Mouse (Mus musculus) forebrain, embryonic 16.5 days (tissue): ENCODE measurements around the gene Rapgef2. TPM values are rescaled to one million over a fixed set of nuclear protein-coding genes. Genes with fewer than 3 reads are reported as not detected.

Source experiments
- ATAC-seq: fragments of 200-750 bp; cut with Nextera tagmentation; 2 replicates; pipeline ENCODE4 v1.8.0; 2017; ENCODE audit warnings: mild to moderate bottlenecking, moderate library complexity
- H3K27ac ChIP-seq: fragments of 300-500 bp; sonication (generic); 2 replicates; pipeline ENCODE4 v1.5.1; 2014; ENCODE audit warnings: low read length, control low read depth
- H3K27me3 ChIP-seq: fragments of 300-500 bp; sonication (generic); replicated peaks from 2 replicates; pipeline ENCODE4 v1.6.1; 2014; ENCODE audit warnings: low read length; ENCODE audit not compliant: control insufficient read depth, insufficient read depth
- H3K36me3 ChIP-seq: fragments of 300-500 bp; sonication (generic); 2 replicates; pipeline ENCODE4 v1.6.1; 2014; ENCODE audit not compliant: control insufficient read depth, insufficient read depth
- H3K4me1 ChIP-seq: fragments of 300-500 bp; sonication (generic); replicated peaks from 2 replicates; pipeline ENCODE4 v1.6.1; 2014; ENCODE audit warnings: low read length; ENCODE audit not compliant: control insufficient read depth, insufficient read depth
- H3K4me2 ChIP-seq: fragments of 300-500 bp; sonication (generic); 2 replicates; pipeline ENCODE4 v1.6.1; 2014; ENCODE audit warnings: mild to moderate bottlenecking, low read length, control low read depth
- H3K4me3 ChIP-seq: fragments of 300-500 bp; sonication (generic); replicated peaks from 2 replicates; pipeline ENCODE4 v1.5.1; 2014; ENCODE audit warnings: mild to moderate bottlenecking, low read length, control low read depth
- H3K9ac ChIP-seq: fragments of 300-500 bp; sonication (generic); replicated peaks from 2 replicates; pipeline ENCODE4 v1.6.1; 2014; ENCODE audit warnings: low read depth, low read length, control low read depth
- H3K9me3 ChIP-seq: fragments of 300-500 bp; sonication (generic); 2 replicates; pipeline ENCODE4 v1.6.1; 2016; ENCODE audit warnings: low read length; ENCODE audit not compliant: control insufficient read depth
- WGBS: fragments of 180-500 bp; shearing (Covaris S2); extraction: QIAGEN DNeasy Blood & Tissue Kit; methylation state at CpG from one replicate; pipeline ENCODE4 v1.1.7; 2014; 5-methylcytosine and 5-hydroxymethylcytosine counted together
- polyA plus RNA-seq: library from polyadenylated mRNA; unstranded; fragments of >200 nt; fragmentation: Nextera tagmentation; extraction: Ambion mirVana; gene quantifications from 2 replicates; pipeline ENCODE4 v1.2.1, GENCODE M21; 2015

Rapgef2 gene
- polyA plus RNA-seq, 1 experiment from 2014 or later: 13.4 TPM

GRCm38 (mm10) chr3:79086282-79086681, 200.0 kb downstream of the Rapgef2 start:
- WGBS: 84% methylated on average over 4 of the region's 4 CpGs
- no peak for ATAC-seq
- H3K27me3 ChIP-seq: no peaks in the 10 kb centered on the region

GRCm38 (mm10) chr3:79083881-79084280, 202.4 kb downstream of the Rapgef2 start:
- Histone ChIP-seq H3K27ac (no peak overlapping the region), H3K4me1 (no peaks in the 10 kb centered on the region), H3K27me3 (no peaks in the 10 kb centered on the region), H3K9ac (no peak overlapping the region), H3K4me3 (no peak overlapping the region), H3K4me2 (no peak overlapping the region), H3K9me3 (no peaks in the 10 kb centered on the region), H3K36me3 (peaks cover 32% of the 10 kb centered on the region)
- ATAC-seq: no peak
- 94% methylated on average over 3 of the region's 3 CpGs for WGBS

More at GRCm38 (mm10) chr3:79086282-79086681, 200.0 kb downstream of the Rapgef2 start:
- Histone ChIP-seq H3K4me2 (no peak overlapping the region), H3K27ac (no peak overlapping the region), H3K9ac (no peak overlapping the region), H3K4me3 (no peak overlapping the region), H3K4me1 (no peaks in the 10 kb centered on the region), H3K36me3 (peaks cover 33% of the 10 kb centered on the region), H3K9me3 (no peaks in the 10 kb centered on the region)

GRCm38 (mm10) chr3:79083030-79083429, 203.3 kb downstream of the Rapgef2 start:
- Histone ChIP-seq H3K9me3 (no peaks in the 10 kb centered on the region), H3K4me2 (no peak overlapping the region), H3K27me3 (no peaks in the 10 kb centered on the region), H3K4me3 (no peak overlapping the region), H3K27ac (no peak overlapping the region), H3K4me1 (no peaks in the 10 kb centered on the region), H3K36me3 (peaks cover 35% of the 10 kb centered on the region), H3K9ac (no peak overlapping the region)
- 96% methylated on average over 10 of the region's 10 CpGs for WGBS
- ATAC-seq: no peak

GRCm38 (mm10) chr3:79079076-79079475, 207.2 kb downstream of the Rapgef2 start:
- H3K27me3 ChIP-seq: no peaks in the 10 kb centered on the region
- no peak overlapping the region for H3K27ac ChIP-seq
- no peak overlapping the region for H3K9ac ChIP-seq
- no peaks in the 10 kb centered on the region for H3K4me1 ChIP-seq
- H3K9me3 ChIP-seq: no peaks in the 10 kb centered on the region
- no peak for ATAC-seq
- H3K36me3 ChIP-seq: peaks cover 22% of the 10 kb centered on the region
- H3K4me3 ChIP-seq: no peak overlapping the region
- 77% methylated on average over 3 of the region's 3 CpGs for WGBS
- H3K4me2 ChIP-seq: no peak overlapping the region

GRCm38 (mm10) chr3:79074970-79075369, 211.3 kb downstream of the Rapgef2 start:
- Histone ChIP-seq H3K36me3 (peaks cover 6% of the 10 kb centered on the region), H3K9ac (no peak overlapping the region), H3K4me3 (no peak overlapping the region), H3K4me1 (no peaks in the 10 kb centered on the region), H3K9me3 (no peaks in the 10 kb centered on the region), H3K4me2 (no peak overlapping the region), H3K27ac (no peak overlapping the region), H3K27me3 (no peaks in the 10 kb centered on the region)
- ATAC-seq: no peak
- WGBS: 95% methylated on average over 3 of the region's 3 CpGs

- H3K4me1 ChIP-seq: no peaks in the 10 kb centered on the region
- no peaks in the 10 kb centered on the region for H3K9me3 ChIP-seq
- no peak overlapping the region for H3K4me3 ChIP-seq
- no peak overlapping the region for H3K9ac ChIP-seq
- no peaks in the 10 kb centered on the region for H3K27me3 ChIP-seq
- 90% methylated on average over 13 of the region's 13 CpGs for WGBS
- no peak overlapping the region for H3K27ac ChIP-seq
- no peak for ATAC-seq
- peaks cover 11% of the 10 kb centered on the region for H3K36me3 ChIP-seq
- H3K4me2 ChIP-seq: no peak overlapping the region
Measured at GRCm38 (mm10) chr3:79073541-79074244, 212.6 kb downstream of the Rapgef2 start.

- Histone ChIP-seq H3K9ac (no peak overlapping the region), H3K4me3 (no peak overlapping the region), H3K27me3 (no peaks in the 10 kb centered on the region), H3K27ac (no peak overlapping the region), H3K4me1 (no peaks in the 10 kb centered on the region), H3K36me3 (peaks cover 22% of the 10 kb centered on the region), H3K9me3 (no peaks in the 10 kb centered on the region), H3K4me2 (no peak overlapping the region)
- ATAC-seq: no peak
- 77% methylated on average over 5 of the region's 7 CpGs for WGBS
Measured at GRCm38 (mm10) chr3:79071561-79071960, 214.8 kb downstream of the Rapgef2 start.

GRCm38 (mm10) chr3:79069891-79070290, 216.4 kb downstream of the Rapgef2 start:
- Histone ChIP-seq H3K9me3 (no peaks in the 10 kb centered on the region), H3K27ac (no peak overlapping the region), H3K4me2 (no peak overlapping the region), H3K9ac (no peak overlapping the region), H3K4me3 (no peak overlapping the region), H3K4me1 (no peaks in the 10 kb centered on the region), H3K36me3 (peaks cover 24% of the 10 kb centered on the region), H3K27me3 (no peaks in the 10 kb centered on the region)
- WGBS: 90% methylated on average over 10 of the region's 10 CpGs
- no peak for ATAC-seq

GRCm38 (mm10) chr3:79068976-79069375, 217.3 kb downstream of the Rapgef2 start:
- Histone ChIP-seq H3K9me3 (no peaks in the 10 kb centered on the region), H3K4me2 (no peak overlapping the region), H3K4me1 (no peaks in the 10 kb centered on the region), H3K4me3 (no peak overlapping the region), H3K27me3 (no peaks in the 10 kb centered on the region), H3K9ac (no peak overlapping the region), H3K36me3 (peaks cover 24% of the 10 kb centered on the region), H3K27ac (no peak overlapping the region)
- 87% methylated on average over 11 of the region's 11 CpGs for WGBS
- ATAC-seq: no peak
